In genomic region chr16:11612526-11613126, GRCm38 (mm10) we compare ENCODE assay signal across 32 mouse cellular contexts.
A peak's percentile ranks its signal among the peaks of the same experiment; 100 is the strongest.
DNase-seq lines count a peak whose midpoint lies in the region; ATAC-seq and TF ChIP-seq lines count a peak whose summit lies in the region.
"Had no signal": no experiment of that assay in that cellular context is flagged by ENCODE, and none has a peak within 500 bp of the region (broad histone marks: within the 10 kb centered on the region; RNA-seq: fewer than 3 reads in every experiment).

No protein-coding gene starts in this region.

- ATAC-seq in liver, embryonic 13.5 days (ENCODE audit: low read depth), result no peak
- ATAC-seq: forebrain, embryonic 15.5 days; hindbrain, embryonic 16.5 days; intestine, postnatal 0 days; Patski had no signal

- H3K4me3 ChIP-seq in gastrocnemius, adult 2 months, result no peak overlapping the region
- H3K4me3 ChIP-seq in liver, embryonic 13.5 days (replicated peaks), result no peak overlapping the region
- H3K4me3 ChIP-seq: embryonic facial prominence, embryonic 10.5 days; embryonic facial prominence, embryonic 13.5 days; erythroblast, embryonic 14.5 days; forebrain, embryonic 12.5 days; forebrain, embryonic 15.5 days; heart, embryonic 12.5 days; heart, embryonic 15.5 days; hindbrain, embryonic 10.5 days; hindbrain, embryonic 13.5 days had no signal

- H3K36me3 ChIP-seq in liver, embryonic 13.5 days, result no peaks in the 10 kb centered on the region
- H3K36me3 ChIP-seq: forebrain, embryonic 12.5 days; forebrain, embryonic 15.5 days; G1E; heart, embryonic 12.5 days; heart, embryonic 15.5 days; hindbrain, embryonic 10.5 days had no signal

- WGBS in liver, embryonic 13.5 days (ENCODE audit: insufficient replicate concordance), result 78% methylated on average over 3 of the region's 3 CpGs

- peaks cover 59% of the 10 kb centered on the region for H3K4me1 ChIP-seq in liver, embryonic 13.5 days (replicated peaks)
- H3K4me1 ChIP-seq: embryonic facial prominence, embryonic 10.5 days; embryonic facial prominence, embryonic 13.5 days; forebrain, embryonic 12.5 days; forebrain, embryonic 15.5 days; heart, embryonic 12.5 days; heart, embryonic 15.5 days; hindbrain, embryonic 13.5 days had no signal

- no peak overlapping the region for H3K4me2 ChIP-seq in liver, embryonic 13.5 days
- H3K4me2 ChIP-seq: embryonic facial prominence, embryonic 13.5 days; forebrain, embryonic 12.5 days; forebrain, embryonic 15.5 days; heart, embryonic 12.5 days; heart, embryonic 15.5 days; hindbrain, embryonic 13.5 days had no signal

- no peaks in the 10 kb centered on the region for H3K27me3 ChIP-seq in liver, embryonic 13.5 days
- H3K27me3 ChIP-seq: CH12.LX; embryonic facial prominence, embryonic 13.5 days; forebrain, embryonic 12.5 days; forebrain, embryonic 15.5 days; heart, embryonic 12.5 days; heart, embryonic 15.5 days; hindbrain, embryonic 13.5 days; Patski had no signal

- peak overlapping the region; percentile 62 for H3K27ac ChIP-seq in gastrocnemius, adult 2 months
- H3K27ac ChIP-seq in liver, embryonic 13.5 days, result peak overlapping the region; percentile 13
- H3K27ac ChIP-seq: embryonic facial prominence, embryonic 10.5 days; embryonic facial prominence, embryonic 13.5 days; forebrain, embryonic 12.5 days; forebrain, embryonic 15.5 days; heart, embryonic 15.5 days; hindbrain, embryonic 10.5 days; hindbrain, embryonic 13.5 days had no signal

- intact Hi-C loops in gastrocnemius, adult 2 months (cut with DNase I), result no loop called here

- TF ChIP-seq CTCF in gastrocnemius, adult 2 months (IDR thresholded peaks at IDR 0.05), result no peak

- H3K9ac ChIP-seq in liver, embryonic 13.5 days, result no peak overlapping the region
- H3K9ac ChIP-seq: embryonic facial prominence, embryonic 13.5 days; forebrain, embryonic 12.5 days; forebrain, embryonic 15.5 days; heart, embryonic 12.5 days; heart, embryonic 15.5 days; hindbrain, embryonic 13.5 days had no signal

- no peak for DNase-seq in gastrocnemius, adult 2 months
- no peak for DNase-seq in gastrocnemius, adult 8-10 months (ENCODE audit: low spot score in 2 of 2)
- no peak for DNase-seq in liver, embryonic 13.5 days
- no peak for DNase-seq in liver
- peak; percentile 50 for DNase-seq in brain, adult 2 months (ENCODE audit: low read depth, low spot score)
- no peak for DNase-seq in embryo, embryonic 10 days (ENCODE audit: low spot score)
- DNase-seq: adrenal gland, postnatal 10 days; adrenal gland, postnatal 36 days; B cell, adult 2 months; cerebellum, adult 11 months; cerebellum, adult 2 months; cerebellum, adult 9-11 months; cerebellum, postnatal 25 days; embryo, embryonic 11 days; gastrocnemius, postnatal 10 days; gastrocnemius, postnatal 36 days; heart, postnatal 10 days; heart, postnatal 36 days had no signal

- no peaks in the 10 kb centered on the region for H3K9me3 ChIP-seq in liver, embryonic 13.5 days (replicated peaks)
- H3K9me3 ChIP-seq: forebrain, embryonic 15.5 days; G1E; heart, embryonic 15.5 days had no signal
